Mouse (Mus musculus) gastrocnemius, postnatal 10 days (tissue): ENCODE measurements around the gene Rtkn. TPM values are rescaled to one million over a fixed set of nuclear protein-coding genes. Genes with fewer than 3 reads are reported as not detected.
A peak's percentile ranks its signal among the peaks of the same experiment; 100 is the strongest.

Experiments used
- DNase-seq: peaks from one replicate; pipeline ENCODE4 v3.0.0; 2021; ENCODE audit warnings: mixed read lengths
- long read RNA-seq, 2 experiments: library from polyadenylated mRNA; stranded (forward); transcript quantifications; one replicate each; pipeline ENCODE4 v2.0.0; 2021
- total RNA-seq, 2 experiments: library from RNA; stranded (reverse); gene quantifications; 2 replicates each; pipeline ENCODE4 v1.2.3; 2021

The Rtkn gene
- 10 to 100 TPM; 22.3 to 24.5 TPM for total RNA-seq
- long read RNA-seq, experiment 1, transcript Rtkn-202 (12 exons, 3,080 nt): major isoform, 11 of 41 reads
- long read RNA-seq, experiment 1, transcript Rtkn-203 (13 exons, 2,597 nt): minor isoform, 8 of 41 reads
- long read RNA-seq, experiment 1, partial matches to known transcripts: 11 of 41 reads
- long read RNA-seq, experiment 1, other reads (novel, unspliced or antisense): 9 of 41 reads
- long read RNA-seq, experiment 2, transcript Rtkn-201 (12 exons, 2,191 nt): minor isoform, 8 of 46 reads
- long read RNA-seq, experiment 2, transcript Rtkn-202 (12 exons, 3,080 nt): major isoform, 15 of 46 reads
- long read RNA-seq, experiment 2, partial matches to known transcripts: 8 of 46 reads
- long read RNA-seq, experiment 2, other reads (novel, unspliced or antisense): 11 of 46 reads

DNA sequence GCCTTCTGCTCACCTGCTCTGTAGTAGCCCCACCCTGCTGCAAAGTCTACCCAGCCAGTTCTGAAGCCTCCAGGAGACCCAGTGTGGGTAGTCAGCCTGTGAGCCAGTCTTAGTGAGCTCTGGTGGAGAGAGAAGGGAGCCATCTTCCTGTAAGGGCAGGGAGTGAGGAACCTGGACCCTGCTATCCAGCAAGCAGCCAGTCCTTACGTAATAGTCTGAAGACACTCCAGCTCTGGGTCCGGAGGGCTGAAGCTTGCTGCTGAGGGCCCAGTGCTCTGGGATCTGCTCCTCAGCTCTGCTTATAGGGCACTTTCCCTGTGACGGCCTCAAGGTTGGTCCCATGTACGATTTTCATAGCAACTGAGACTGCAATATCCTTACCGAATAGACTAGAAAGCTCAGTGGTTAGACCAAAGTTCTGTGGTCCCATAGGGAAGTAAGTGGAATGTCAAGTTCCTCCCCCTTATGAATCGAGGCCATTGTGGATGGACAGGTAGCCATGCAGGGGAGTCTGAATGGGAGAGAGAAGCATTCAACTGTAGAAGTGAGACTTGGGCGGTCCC, at the start of gene Rtkn:
Gene Rtkn, plus strand, starts transcription at position 513 of the 563 bp plus-strand sequence.
- no peak for DNase-seq

DNA sequence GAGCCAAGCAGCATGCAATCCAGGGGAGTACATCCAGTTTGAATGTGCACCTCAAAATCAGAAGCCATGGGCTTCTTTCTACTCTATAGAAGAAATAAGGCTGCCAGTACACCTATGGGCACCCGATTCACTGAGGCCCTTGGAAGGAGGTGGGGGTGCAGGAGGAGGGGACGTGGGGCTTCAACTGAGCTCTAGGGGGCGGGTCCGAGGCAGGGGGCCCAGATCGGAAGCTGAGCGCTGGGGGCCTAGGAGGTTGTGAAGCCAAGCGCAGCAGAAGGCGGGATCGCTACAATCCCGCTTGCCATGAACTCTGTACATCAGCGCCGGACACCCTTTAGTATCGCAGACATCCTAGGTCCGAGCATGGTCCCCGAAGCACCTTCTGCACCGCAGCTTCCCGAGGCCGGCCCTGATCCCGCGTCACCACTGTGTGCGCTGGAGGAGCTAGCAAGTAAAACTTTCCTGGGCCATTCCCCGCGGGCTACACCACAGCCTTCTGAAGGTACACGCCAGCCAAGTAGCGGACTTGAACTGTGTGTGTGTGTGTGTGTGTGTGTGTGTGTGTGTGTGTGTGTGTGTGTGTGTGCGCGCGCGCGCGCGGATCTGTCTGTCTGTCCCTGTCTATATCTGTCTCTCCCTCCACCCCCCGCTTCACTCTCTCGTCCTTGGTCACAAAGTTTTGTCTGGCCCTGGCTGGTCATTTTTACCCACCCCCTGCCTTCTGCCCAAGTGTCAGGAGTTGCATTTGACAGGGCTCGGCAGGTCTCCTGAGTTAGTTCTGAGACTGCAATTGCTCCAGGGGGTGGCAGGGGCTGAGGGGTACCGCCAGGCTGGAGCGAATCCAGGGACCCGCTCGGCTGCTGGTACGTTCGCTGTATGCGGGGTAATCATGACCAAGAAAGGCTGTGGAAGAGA, 48.9 kb upstream of the Rtkn start, which contains the start of gene Lbx2:
Gene Lbx2, plus strand, starts transcription at position 247 of the 915 bp plus-strand sequence.
- peak; percentile 25 for DNase-seq

DNA sequence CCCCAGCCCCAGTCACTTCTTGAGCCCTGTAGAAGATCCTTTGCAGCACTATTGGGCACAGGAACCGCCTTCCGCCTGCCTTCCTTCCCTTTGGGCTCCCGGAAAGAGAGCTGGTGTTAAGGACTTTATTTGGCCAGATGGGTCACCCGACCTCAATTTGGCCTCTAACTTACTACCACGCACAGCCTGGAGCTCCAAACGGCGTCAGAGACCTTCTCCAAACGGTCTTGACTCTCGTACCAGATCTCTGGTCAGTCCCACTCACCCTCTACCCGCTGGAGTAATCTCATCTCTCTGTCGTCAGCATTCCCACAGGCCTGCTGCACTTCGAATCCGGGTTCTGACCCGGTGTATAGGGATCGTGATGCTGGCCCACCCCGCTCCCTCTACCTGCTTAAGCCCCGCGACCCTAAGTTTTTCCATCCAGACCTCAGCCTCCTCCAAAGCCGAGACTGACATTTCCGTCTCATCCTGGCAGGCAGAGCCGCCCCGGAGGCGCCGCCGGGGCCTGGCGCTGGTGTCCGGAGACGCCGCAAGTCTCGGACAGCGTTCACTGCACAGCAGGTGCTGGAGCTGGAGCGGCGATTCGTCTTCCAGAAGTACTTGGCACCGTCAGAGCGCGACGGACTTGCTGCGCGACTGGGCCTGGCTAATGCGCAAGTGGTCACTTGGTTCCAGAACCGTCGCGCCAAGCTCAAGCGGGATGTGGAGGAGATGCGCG, 47.9 kb upstream of the Rtkn start:
- peak; percentile 42 for DNase-seq

DNA sequence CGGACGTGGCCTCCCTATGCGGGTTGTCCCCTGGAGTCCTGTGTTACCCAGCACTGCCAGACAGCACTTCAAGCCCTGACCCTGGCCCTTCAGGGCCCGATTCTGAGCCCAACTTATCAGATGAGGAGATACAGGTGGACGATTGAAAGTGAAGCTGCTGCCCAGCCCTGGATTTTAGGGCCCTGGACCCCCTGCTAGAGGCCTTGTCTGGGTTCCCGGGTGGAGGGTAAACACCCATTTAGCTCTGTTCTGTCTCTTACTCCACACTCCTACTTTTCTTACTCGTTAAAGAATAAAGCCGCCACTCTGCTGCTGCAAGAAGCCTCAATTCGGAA, 47.4 kb upstream of the Rtkn start:
- DNase-seq: no peak

DNA sequence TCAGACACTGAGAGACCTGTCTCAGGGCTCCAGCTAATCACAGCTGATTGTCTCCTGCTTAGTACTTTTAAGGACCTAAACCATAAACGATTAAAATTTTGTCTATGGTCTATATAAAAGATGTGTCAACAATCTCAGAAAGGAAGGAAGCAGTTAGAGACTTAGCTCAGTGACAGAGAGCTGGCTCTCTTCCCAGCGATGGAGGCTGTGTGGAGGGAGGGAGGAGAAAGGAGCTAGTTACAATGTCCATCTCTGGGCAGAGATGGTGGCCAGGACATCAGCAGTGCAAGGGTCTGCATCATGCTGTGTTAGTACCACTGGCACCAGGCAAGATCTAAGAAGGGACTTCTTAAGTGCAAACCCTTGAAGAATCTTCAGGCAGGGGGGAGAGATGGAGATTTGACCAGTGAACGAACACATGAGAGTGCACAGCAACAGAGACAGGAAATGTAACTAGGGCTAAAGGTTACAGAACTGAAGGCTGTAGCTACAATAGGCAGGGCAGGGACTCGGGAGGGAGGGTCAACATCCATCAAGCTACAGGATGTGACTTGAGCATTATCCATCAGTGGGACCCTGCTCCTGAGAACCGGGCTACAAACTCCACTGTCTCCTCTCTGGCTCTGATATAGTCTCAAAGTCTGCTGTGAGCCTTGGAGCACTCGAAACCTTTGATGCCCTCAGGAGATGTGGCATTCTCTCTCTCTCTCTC, 42.7 kb upstream of the Rtkn start:
- DNase-seq: no peak

DNA sequence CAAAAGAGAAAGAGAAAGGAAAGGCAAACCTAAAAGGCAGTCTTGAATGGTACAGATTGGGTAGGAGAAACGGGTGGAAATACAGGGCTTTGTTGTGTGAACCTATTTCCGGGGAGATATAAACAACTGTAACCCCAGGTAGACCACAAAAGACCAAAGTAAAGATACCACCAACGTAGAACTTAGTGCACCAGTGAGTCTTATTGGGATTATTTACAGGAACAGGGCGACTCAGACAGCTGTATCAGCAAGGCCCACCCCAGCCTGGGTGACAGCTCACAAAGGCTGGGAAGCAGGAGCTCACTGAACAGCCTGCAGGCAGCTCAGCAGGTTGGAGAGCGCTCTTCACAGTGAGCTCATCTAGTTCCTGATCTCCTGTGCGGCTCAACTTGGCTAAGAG, 39.3 kb upstream of the Rtkn start:
- no peak for DNase-seq

DNA sequence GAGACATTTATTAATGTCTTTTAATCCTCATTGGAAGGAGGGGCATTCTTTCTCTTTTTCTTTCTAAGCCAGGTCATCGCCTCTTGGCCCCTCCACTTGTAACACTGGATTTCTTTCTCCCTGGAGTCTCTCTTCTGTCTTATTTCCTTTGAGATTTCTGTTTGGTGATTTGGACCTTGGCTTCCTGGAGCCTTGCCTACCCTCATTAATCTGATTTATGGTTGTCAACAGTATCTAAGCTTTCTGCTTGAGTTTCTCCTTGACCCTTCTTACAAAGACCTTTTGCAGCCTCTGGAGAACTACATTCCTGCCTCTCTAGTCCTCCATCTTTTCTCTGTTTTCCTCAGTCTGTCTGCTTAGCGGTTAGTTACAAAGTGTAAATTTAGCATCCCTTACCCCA, 36.9 kb upstream of the Rtkn start:
- no peak for DNase-seq

DNA sequence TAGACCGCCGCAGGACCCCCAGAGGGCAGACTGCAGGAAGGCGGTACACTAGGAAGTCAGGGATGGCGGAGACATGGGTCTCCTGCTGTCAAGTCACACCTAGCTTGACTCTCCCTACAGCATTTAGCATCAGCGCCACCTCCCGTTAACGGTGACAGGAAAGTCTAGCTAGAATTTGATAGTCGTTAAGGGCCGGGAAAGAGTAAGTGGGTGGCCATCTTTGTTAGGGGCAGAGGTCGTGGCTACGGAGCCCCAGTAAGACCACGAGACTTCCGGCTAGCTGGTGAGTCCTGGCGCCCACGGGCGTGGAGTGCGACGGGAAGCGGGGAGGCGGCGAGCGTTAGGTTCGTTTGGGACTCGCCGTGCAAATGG, 34.0 kb upstream of the Rtkn start, which contains the start of the genes Ccdc142 and Gm42688:
Gene Ccdc142, plus strand, starts transcription at position 286 of the 372 bp plus-strand sequence.
Gene Gm42688, plus strand, starts transcription at position 302 of the 372 bp plus-strand sequence.
- peak; percentile 79 for DNase-seq

DNA sequence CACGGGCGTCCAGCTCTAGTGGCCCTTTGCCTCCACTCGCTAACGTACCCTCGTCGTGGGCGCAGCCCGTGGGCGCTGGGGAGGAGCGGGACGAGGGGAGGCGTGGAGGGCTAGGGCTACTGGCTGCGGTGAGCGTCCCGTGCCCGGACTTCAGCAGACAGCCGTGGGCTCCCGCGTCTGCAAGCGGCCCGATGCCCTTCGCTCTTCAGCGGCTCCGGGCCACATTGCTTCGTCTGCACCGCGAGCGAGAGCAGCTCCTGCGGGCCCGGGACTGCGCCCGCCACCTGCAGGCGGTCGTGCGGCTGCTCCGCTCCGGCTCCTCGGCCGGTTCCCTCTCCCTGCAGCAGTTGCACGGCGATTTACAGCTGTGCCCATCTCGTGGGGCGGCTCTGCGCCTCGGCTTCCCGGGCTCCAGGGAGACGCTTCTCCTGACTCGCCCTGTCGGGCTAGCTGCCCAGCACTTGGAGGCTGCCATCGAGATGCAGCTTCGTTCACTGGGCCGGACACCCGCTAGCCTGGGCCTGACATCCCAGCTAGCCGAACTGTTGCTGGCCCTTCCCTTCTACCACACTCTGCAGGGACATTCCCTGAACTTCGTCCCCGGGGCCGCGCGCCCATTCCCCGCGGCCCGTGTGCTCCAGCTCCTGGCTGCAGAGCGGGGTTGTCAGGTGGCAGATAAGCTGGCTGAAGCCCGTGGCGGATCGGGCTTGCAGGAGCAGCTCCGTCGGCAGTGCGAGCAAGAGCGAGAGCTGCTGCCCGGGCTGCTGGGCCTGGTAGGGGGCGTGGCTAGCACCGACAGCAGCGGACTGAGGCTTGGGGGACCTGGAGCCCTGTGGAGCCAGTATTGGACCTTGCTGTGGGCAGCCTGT, 33.3 kb upstream of the Rtkn start:
- DNase-seq: peak; percentile 70

DNA sequence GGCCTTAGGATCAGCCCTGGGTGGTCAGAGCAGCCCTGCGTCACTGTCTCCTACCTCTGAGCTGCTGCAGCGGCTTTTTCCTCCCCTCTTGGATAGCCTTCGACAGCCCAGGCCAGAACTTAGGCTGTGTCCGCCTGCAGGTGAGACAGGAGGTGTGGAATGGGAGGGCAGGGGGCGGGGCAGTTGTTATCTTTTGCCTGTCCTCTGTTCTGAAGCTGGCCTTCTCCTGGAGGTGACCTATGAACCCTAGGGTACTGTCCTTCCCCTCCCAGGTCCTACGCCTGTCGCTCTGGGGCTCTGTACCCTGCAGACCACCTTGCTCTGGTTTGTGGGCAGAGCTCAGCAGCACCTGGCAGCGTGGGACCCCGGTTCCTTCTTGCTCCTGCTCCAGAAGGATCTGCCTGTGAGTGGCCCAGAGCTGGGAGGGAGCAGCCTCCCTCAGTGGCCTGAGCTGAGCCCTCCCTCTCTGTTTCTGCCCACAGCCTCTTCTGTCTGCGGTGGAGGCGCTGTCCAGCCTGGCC, 32.1 kb upstream of the Rtkn start:
- DNase-seq: no peak

DNA sequence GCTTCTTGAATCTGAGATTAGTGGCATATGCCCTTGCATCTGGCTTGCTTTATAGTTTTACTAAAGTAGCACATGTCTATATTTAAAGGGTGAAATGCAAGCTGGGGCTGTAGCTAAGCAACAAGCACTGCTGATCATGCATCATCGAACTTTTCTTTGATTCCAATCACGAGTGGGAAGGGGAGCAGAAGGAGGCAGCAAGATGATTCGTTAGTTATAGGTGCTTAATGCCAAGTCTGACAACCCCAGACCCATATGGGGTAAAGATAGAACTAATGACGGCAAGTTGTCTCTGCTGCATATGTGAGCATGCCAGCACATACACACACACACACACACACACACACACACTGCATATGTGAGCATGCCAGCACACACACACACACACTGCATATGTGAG, 31.1 kb upstream of the Rtkn start:
- DNase-seq: no peak

DNA sequence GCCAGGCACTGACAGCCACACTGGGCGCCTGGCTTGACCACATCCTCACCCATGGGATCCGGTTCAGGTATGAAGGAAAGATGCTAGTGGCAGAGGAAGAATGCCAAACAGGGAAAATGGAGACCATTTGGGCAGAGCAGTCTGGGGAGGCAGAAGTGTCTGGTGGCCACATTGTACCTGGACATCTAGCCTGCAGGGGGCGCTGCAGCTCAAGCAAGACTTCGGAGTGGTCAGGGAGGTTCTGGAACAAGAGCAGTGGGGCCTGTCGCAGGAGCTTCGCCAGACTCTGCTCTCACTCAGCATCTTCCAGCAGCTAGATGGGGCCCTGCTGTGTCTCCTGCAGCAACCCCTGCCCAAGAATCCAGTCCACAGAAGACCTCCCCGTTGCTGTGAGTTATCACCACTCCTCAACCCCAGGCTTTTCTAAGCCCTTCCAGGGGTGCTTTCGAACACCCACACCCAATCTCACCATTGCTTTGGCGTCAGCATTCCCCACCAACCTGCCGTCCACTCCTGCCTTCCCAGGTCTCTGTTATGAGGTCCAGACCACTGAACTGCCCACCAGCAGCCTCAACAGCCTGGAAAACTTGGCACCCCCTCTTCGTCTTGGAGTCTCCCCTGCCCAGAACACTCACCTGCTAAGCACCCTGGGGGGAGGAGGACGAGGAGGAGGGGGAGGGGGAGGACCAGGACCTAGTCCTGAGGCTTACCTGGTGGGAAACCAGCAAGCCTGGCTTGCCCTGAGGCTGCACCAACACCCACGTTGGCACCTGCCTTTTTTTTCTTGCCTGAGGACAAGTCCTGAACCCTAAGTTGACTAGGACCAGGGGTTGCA, 27.5 kb upstream of the Rtkn start:
- peak; percentile 88 for DNase-seq

DNA sequence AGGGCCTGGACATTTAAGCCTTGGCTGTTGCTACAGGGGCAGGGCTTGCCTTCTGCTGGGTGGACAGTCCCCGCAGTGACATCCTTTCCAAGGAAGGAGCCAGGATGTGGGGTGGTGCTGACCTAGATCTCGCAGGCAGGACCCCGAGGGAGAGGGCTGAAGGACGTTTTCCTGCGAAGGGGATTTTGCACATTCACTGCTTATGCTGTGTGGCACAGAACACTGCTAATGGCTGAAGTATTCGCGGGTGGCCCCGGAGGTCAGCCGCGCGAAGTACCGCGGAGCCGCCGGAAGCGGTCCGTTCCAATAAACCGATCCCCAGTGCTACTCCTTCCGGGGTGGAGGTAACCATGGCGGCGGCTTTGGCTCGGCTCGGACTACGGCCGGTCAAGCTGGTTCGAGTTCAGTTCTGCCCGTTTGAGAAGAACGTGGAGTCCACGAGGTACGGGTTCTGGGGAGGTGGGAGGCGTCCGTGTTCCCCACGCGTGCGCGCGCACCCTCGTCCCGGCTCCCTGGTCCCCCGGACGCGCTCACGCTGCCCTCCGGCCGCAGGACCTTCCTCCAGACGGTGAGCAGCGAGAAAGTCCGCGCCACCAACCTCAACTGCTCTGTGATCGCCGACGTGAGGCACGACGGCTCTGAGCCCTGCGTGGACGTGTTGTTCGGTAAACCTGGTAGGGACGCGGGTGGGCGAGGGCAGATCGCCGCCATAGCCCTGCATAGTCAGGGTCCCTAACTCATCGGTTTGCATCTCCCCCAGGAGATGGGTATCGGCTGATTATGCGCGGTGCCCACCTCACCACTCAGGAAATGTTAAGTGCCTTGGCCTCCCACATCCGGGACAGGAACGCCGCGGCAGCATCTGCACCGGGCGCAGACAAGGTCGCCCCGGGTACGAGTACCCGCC, 26.2 kb upstream of the Rtkn start, which contains the start of gene Mrpl53:
Gene Mrpl53, plus strand, starts transcription at position 279 of the 907 bp plus-strand sequence.
- peak; percentile 84 for DNase-seq

DNA sequence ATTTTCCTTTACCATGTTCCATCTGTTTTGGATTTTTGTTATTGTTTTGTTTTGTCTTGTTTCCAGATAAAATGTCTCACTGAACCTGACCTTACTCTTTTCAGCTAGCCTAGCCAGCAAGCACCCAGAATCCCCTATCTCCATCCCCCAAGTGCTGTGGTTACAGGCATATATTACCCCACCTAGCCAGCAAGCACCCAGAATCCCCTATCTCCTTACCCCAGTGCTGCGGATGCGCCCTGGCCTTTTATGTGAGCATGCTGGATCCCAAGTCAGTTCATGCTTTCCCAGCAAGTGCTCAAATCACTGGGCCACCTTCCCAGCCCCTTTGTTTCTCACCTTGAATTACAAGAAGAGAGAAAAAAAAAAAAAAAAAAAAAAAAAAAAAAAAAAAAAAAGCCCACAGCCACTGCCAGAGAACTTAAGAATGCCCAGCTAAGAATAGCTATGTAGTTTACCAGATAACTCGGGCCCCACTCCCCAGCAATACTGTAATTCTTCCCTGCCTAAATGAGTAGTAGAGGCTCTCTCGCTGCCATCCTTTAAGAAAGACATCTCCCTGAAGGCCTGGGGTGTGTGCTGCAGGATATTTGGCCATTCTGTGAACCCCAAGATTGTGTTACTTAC, 23.6 kb upstream of the Rtkn start:
- no peak for DNase-seq

DNA sequence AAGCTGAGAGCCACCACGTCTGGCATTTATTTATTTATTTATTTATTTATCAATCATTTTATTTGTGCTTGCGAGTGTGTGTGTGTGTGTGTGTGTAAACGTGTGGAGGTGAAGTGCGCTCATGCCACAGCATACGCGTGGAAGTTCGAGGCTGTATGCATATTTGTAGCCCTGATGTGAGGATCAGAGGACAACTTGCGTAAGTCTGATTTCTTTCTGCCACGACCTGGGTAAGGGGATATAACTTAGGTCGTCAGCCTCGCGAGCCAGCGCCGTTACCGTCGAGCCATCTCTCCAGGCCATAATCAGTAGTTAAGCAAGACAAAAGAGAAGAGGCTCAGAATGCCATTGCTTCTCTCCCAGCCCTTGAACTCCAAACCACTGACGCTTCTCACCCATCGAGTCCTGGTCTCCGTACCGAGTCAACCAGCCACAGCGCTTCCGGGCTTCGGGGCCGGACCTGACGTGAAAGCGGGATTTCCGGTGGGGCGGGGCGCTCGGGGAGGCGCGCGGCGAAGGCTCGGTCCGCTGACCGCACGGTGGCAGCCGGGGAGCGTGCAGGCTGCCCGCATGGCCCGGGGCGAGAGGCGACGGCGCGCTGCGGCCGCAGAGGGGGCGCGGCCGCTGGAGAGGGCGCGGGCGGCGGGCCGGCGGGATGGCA, 20.1 kb upstream of the Rtkn start, which contains the start of gene Mogs:
Gene Mogs, plus strand, starts transcription at position 486 of the 661 bp plus-strand sequence.
- peak; percentile 94 for DNase-seq

DNA sequence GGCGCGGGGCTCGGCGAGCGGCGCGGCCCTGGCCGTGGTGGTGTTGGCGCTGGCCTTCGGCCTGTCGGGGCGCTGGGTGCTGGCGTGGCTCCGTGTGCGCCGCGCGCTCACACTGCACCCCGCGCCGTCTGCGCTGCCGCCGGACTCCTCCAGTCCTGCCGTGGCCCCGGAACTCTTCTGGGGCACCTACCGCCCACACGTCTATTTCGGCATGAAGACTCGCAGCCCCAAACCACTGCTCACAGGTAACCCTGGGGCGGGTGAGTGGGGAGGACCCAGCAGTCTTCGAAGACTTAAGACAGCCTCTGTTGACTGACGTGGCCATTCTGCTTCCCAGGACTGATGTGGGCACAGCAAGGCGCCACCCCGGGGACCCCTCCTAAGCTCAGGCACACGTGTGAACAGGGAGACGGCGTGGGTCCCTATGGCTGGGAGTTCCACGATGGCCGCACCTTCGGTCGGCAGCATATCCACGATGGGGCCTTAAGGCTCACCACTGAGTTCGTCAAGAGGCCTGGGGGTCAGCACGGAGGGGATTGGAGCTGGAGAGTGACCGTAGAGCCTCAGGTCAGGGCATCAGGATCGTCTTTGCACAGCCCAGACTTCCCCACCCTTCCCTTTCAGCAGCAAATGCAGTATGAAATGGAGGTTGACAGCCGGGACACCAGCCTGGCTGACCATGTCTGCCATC, 19.4 kb upstream of the Rtkn start:
- no peak for DNase-seq
